Mouse (Mus musculus) MEL (cell line): ENCODE results near the gene Hist1h1b.
"Not testable (repeated sequence)": the region's sequence is repeated elsewhere in the genome, so short reads cannot be mapped to it uniquely, and the experiment has no call there.

ENCODE experiments used
- CTCF ChIP-seq, 3 experiments: IDR thresholded peaks in 2 of 3; conservative IDR thresholded peaks in 1 of 3; 2 replicates each; pipeline ENCODE4 v1.5.1; 2011 to 2012; ENCODE audit warnings: low read length in 3 of 3, low read depth in 2 of 3, mild to moderate bottlenecking in 2 of 3, improper control_type of control experiment in 1 of 3, inconsistent platforms in 1 of 3, mixed read lengths in 1 of 3, moderate library complexity in 1 of 3; ENCODE audit not compliant: control insufficient read depth in 1 of 3, insufficient read depth in 1 of 3, poor library complexity in 1 of 3, severe bottlenecking in 1 of 3
- JUND ChIP-seq: IDR thresholded peaks from 2 replicates; pipeline ENCODE4 v1.6.1; 2011; ENCODE audit warnings: low read depth, mild to moderate bottlenecking, improper control_type of control experiment, low read length
- POLR2A ChIP-seq, 2 experiments: IDR thresholded peaks; 2 replicates each; pipeline ENCODE4 v1.6.1; 2011 to 2012; ENCODE audit warnings: low read length in 2 of 2, mild to moderate bottlenecking in 2 of 2, control low read depth in 1 of 2, improper control_type of control experiment in 1 of 2, low read depth in 1 of 2, moderate library complexity in 1 of 2; ENCODE audit not compliant: control insufficient read depth in 1 of 2, insufficient read depth in 1 of 2, poor library complexity in 1 of 2
- TBP ChIP-seq: IDR thresholded peaks from 2 replicates; pipeline ENCODE4 v1.8.0; 2011; ENCODE audit warnings: low read depth, low read length, improper control_type of control experiment
- TCF12 ChIP-seq: IDR thresholded peaks from 2 replicates; pipeline ENCODE4 v1.6.1; 2014; ENCODE audit warnings: low read depth, mild to moderate bottlenecking, inconsistent platforms, low read length, improper control_type of control experiment, moderate library complexity
- USF1 ChIP-seq: IDR thresholded peaks from 2 replicates; pipeline ENCODE4 v1.6.1; 2014; ENCODE audit warnings: low read depth, mild to moderate bottlenecking, inconsistent platforms, low read length, improper control_type of control experiment, moderate library complexity
- ZC3H11A ChIP-seq: IDR thresholded peaks from 2 replicates; pipeline ENCODE4 v1.6.1; 2012; ENCODE audit warnings: low read depth, mild to moderate bottlenecking, inconsistent platforms, low read length, improper control_type of control experiment
- ZNF384 ChIP-seq: IDR thresholded peaks from 2 replicates; pipeline ENCODE4 v1.6.1; 2012; ENCODE audit warnings: low read depth, mild to moderate bottlenecking, inconsistent platforms, low read length, improper control_type of control experiment

DNA sequence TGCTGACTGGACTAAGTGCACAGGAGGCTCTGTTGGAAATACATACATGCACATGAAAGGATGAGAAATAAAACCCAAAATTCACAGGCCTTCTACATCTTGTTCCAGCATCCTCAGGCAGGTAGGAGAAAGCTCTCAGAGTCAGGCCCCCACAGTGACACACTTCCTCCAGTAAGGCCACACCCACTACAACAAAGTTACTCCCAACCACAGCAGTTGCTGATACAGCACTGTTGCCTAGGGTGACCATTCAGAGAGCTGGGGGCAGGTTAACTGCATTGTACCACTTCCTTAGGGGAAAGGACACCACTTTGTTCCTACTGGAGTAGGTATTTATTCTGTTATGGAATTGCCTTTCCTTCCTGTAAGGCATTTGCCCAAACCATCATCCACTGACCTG is 16.7 kb upstream of the Hist1h1b start:
- not testable (repeated sequence) for TF ChIP-seq CTCF (IDR thresholded peaks at IDR 0.05 in 2 of 3, conservative IDR thresholded peaks at IDR 0.05 in 1 of 3; ENCODE audit: control insufficient read depth in 1 of 3, insufficient read depth in 1 of 3, low read depth in 2 of 3, low read length in 3 of 3, poor library complexity in 1 of 3, severe bottlenecking in 1 of 3); JUND; TCF12; USF1; ZNF384; POLR2A (IDR thresholded peaks at IDR 0.05; ENCODE audit: control insufficient read depth in 1 of 2, insufficient read depth in 1 of 2, low read depth in 1 of 2, low read length in 2 of 2, poor library complexity in 1 of 2); ZC3H11A; TBP
